Mouse (Mus musculus) liver, embryonic 11.5 days (tissue): ENCODE results near the gene Slc35e3. TPM values are rescaled to one million over a fixed set of nuclear protein-coding genes. Genes with fewer than 3 reads are reported as not detected.

Experiments
- ATAC-seq: fragments of 200-750 bp; cut with Nextera tagmentation; replicated peaks from 2 replicates; pipeline ENCODE4 v1.8.0; 2017; ENCODE audit warnings: moderate number of reproducible peaks, mild to moderate bottlenecking, moderate TSS enrichment, moderate library complexity; ENCODE audit not compliant: low FRiP score
- DNase-seq: peaks from one replicate; pipeline ENCODE4 v3.0.0-alpha.2; 2017; ENCODE audit warnings: low spot score
- H3K27ac ChIP-seq: fragments of 300-500 bp; sonication (generic); 2 replicates; pipeline ENCODE4 v1.5.1; 2014; ENCODE audit warnings: mild to moderate bottlenecking, low read depth, low read length, control low read depth
- H3K27me3 ChIP-seq: fragments of 300-500 bp; sonication (generic); replicated peaks from 2 replicates; pipeline ENCODE4 v1.6.1; 2014; ENCODE audit warnings: low read length, mixed read lengths; ENCODE audit not compliant: control insufficient read depth, insufficient read depth
- H3K36me3 ChIP-seq: fragments of 300-500 bp; sonication (generic); 2 replicates; pipeline ENCODE4 v1.6.1; 2014; ENCODE audit warnings: mild to moderate bottlenecking, low read length, moderate library complexity, mixed read lengths; ENCODE audit not compliant: control insufficient read depth, insufficient read depth
- H3K4me1 ChIP-seq: fragments of 300-500 bp; sonication (generic); replicated peaks from 2 replicates; pipeline ENCODE4 v1.6.1; 2014; ENCODE audit warnings: low read length, mixed read lengths; ENCODE audit not compliant: control insufficient read depth, insufficient read depth
- H3K4me2 ChIP-seq: fragments of 300-500 bp; sonication (generic); 2 replicates; pipeline ENCODE4 v1.6.1; 2014; ENCODE audit warnings: mild to moderate bottlenecking, control low read depth, moderate library complexity
- H3K4me3 ChIP-seq: fragments of 300-500 bp; sonication (generic); 2 replicates; pipeline ENCODE4 v1.5.1; 2014; ENCODE audit warnings: low read depth, low read length, control low read depth
- H3K9ac ChIP-seq: fragments of 300-500 bp; sonication (generic); 2 replicates; pipeline ENCODE4 v1.6.1; 2014; ENCODE audit warnings: low read depth, low read length, control low read depth
- H3K9me3 ChIP-seq: fragments of 300-500 bp; sonication (generic); 2 replicates; pipeline ENCODE4 v1.6.1; 2016; ENCODE audit warnings: low read length, inconsistent platforms, mixed read lengths; ENCODE audit not compliant: control insufficient read depth
- WGBS: fragments of 180-500 bp; shearing (Covaris S2); extraction: QIAGEN DNeasy Blood & Tissue Kit; methylation state at CpG from one replicate; pipeline ENCODE4 v1.1.7; 2014; 5-methylcytosine and 5-hydroxymethylcytosine counted together
- polyA plus RNA-seq: library from polyadenylated mRNA; unstranded; fragments of >200 nt; fragmentation: Nextera tagmentation; extraction: Ambion mirVana; gene quantifications from 2 replicates; pipeline ENCODE4 v1.2.1, GENCODE M21; 2014

Gene Slc35e3
- polyA plus RNA-seq, 1 experiment from 2014 or later, result 7.2 TPM

DNA sequence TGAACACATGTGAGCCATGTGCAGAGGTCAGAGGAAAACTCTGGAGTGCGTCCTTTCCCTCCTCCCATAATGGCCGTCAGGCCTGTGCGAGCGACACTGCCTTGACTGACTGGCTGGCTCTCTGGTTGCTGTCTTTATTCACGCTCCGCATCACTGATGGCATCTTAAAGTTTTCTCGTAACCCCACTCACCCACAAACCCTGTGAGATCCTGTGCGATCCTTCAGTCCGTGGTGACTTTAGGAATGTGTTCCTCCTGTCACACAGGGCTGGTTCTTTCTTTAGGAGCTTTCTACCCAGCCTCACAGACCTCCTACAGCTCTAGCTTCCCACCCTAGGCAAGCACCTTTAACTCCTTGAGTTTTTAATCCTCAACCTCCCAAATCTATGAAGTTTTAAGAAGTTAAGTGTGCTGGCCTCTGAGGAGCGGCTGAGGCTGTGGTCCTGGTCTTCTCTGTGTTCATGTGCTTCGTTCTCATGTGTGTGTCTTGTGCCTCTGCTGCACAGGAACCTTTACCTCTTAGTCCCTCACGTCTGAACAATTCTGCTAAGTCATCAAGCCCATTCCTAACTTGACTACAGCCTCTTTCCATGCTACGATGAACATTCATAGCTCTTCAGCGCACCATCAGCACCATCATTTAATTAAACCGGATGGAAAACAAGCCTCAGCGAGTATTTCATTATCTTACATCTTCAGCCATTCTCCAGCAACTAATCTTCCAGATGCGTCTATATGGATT lies 26.4 kb upstream of the Slc35e3 start:
- no peak overlapping the region for H3K27ac ChIP-seq
- no peak for ATAC-seq
- peaks cover 60% of the 10 kb centered on the region for H3K36me3 ChIP-seq
- no peak for DNase-seq
- no peaks in the 10 kb centered on the region for H3K9me3 ChIP-seq
- no peak overlapping the region for H3K4me2 ChIP-seq
- H3K27me3 ChIP-seq, result no peaks in the 10 kb centered on the region
- H3K9ac ChIP-seq, result no peak overlapping the region
- 93% methylated on average over 17 of the region's 17 CpGs for WGBS
- H3K4me3 ChIP-seq, result no peak overlapping the region
- no peaks in the 10 kb centered on the region for H3K4me1 ChIP-seq

DNA sequence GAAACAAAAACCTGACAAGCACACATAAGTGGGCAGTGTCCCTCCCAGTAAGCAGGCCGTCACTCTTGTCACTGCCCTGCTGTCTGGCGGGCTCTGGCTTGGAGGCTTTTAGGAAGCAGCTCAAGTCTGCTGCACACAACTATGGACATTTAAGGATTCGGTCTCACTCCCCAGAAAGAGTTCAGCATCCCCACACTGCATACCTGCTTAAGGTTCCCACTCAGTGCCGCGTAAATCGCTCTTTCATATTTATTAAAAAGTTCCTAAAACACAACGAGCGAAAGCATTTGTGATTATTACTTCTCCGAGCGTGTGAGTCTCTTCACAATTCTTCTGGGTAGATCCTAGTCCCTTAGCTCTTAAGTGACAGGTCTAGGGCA lies 25.0 kb upstream of the Slc35e3 start:
- no peak for DNase-seq
- no peak for ATAC-seq
- H3K4me1 ChIP-seq, result no peaks in the 10 kb centered on the region
- 95% methylated on average over 10 of the region's 10 CpGs for WGBS
- H3K9me3 ChIP-seq, result no peaks in the 10 kb centered on the region
- no peaks in the 10 kb centered on the region for H3K27me3 ChIP-seq
- no peak overlapping the region for H3K4me2 ChIP-seq
- H3K27ac ChIP-seq, result no peak overlapping the region
- H3K4me3 ChIP-seq, result no peak overlapping the region
- H3K36me3 ChIP-seq, result peaks cover 54% of the 10 kb centered on the region
- no peak overlapping the region for H3K9ac ChIP-seq

DNA sequence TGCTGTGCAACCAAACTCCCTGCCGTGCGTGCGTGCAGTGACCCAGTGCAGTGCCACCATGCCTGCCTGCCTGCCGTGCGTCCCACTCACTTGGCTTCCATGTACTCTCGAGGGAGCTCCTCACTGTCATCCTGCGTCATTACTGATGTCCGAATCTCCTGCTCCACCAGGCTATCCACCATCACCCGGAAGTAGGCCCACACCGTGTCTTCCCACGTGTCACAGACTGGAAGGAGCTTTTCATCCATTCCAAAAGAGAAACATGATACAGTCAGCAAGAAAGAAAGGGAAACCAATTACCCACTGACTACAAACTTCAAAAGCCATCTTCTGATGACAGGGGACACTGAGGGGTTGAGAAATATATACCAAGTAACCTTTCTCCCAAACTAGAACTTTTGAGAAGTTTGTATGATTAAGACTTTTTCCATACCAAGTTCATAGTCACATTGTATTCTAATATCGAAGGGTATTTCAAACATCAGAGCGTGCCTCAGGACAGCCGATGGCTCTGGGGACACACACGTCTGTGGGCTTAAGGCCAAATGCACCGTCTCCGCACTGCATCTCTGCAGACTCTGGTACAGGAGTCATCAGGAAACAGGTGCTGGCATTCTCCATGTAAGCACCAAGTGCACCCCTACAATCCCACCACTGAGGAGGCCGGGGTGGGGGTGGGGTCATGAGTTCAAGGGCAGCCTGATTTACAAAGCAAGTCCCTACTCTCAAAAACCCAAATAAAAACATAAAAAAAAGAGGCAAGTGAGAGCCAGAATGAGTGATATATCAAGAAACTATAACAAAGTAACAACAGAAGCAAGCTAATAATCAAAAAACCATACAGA lies 24.3 kb upstream of the Slc35e3 start:
- no peak for DNase-seq
- Histone ChIP-seq H3K9ac (no peak overlapping the region), H3K27ac (no peak overlapping the region), H3K36me3 (peaks cover 55% of the 10 kb centered on the region), H3K4me2 (no peak overlapping the region), H3K9me3 (no peaks in the 10 kb centered on the region), H3K27me3 (no peaks in the 10 kb centered on the region), H3K4me3 (no peak overlapping the region), H3K4me1 (no peaks in the 10 kb centered on the region)
- WGBS, result 93% methylated on average over 18 of the region's 18 CpGs
- no peak for ATAC-seq

DNA sequence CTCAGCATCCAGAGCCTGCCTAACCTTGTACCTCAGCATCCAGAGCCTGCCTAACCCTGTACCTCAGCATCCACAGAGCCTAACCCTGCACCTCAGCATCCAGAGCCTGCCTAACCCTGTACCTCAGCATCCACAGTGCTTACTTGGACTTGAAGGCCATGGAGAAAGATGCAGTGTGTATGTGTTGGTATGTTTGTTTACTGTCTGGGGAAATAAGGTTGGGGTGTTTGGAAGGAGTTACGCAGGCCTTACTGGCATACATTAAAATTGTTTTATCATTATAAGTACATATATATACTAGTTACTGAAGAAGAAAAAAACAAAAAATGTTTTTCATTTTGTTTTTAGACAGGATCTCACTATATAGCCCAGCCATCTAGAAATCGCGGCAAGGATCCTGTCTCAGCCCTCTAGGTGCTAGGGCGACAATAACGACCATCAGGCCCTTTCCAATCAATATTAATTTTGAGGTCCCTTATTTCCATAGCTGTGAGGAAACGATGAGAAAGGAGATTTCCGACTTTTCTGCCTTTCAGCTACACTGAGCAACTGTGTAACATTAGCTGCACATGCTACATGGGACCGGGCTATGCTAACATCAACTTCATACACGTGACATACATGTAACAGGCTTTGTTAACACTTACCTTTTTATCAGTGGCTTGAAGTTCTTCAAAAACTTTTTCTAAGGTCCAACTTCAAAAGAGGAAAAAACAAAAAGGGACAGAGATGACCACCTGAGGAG lies 23.5 kb upstream of the Slc35e3 start:
- Histone ChIP-seq H3K27ac (no peak overlapping the region), H3K4me1 (no peaks in the 10 kb centered on the region), H3K9me3 (no peaks in the 10 kb centered on the region), H3K9ac (no peak overlapping the region), H3K36me3 (peaks cover 50% of the 10 kb centered on the region), H3K4me2 (no peak overlapping the region), H3K4me3 (no peak overlapping the region), H3K27me3 (no peaks in the 10 kb centered on the region)
- ATAC-seq (no peak), DNase-seq (no peak)
- 93% methylated on average over 9 of the region's 9 CpGs for WGBS

DNA sequence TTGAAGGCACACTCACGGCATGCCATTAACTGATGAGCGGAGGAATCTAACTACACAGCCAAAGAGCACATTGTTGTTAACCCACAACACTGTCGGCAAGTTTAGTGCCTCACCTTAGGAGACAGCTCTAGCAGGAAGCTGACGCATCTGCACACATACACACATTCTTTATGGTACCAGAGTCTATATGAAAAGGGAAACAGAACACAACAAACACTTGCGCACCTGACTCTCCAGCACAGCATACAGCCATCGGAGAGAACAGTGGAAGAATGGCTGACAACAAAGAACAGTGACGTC lies 21.9 kb upstream of the Slc35e3 start:
- Histone ChIP-seq H3K27me3 (no peaks in the 10 kb centered on the region), H3K36me3 (peaks cover 44% of the 10 kb centered on the region), H3K4me3 (no peak overlapping the region), H3K27ac (no peak overlapping the region), H3K4me1 (no peaks in the 10 kb centered on the region), H3K9ac (no peak overlapping the region), H3K9me3 (no peaks in the 10 kb centered on the region), H3K4me2 (no peak overlapping the region)
- no peak for ATAC-seq
- DNase-seq, result no peak
- WGBS, result 90% methylated on average over 7 of the region's 7 CpGs

DNA sequence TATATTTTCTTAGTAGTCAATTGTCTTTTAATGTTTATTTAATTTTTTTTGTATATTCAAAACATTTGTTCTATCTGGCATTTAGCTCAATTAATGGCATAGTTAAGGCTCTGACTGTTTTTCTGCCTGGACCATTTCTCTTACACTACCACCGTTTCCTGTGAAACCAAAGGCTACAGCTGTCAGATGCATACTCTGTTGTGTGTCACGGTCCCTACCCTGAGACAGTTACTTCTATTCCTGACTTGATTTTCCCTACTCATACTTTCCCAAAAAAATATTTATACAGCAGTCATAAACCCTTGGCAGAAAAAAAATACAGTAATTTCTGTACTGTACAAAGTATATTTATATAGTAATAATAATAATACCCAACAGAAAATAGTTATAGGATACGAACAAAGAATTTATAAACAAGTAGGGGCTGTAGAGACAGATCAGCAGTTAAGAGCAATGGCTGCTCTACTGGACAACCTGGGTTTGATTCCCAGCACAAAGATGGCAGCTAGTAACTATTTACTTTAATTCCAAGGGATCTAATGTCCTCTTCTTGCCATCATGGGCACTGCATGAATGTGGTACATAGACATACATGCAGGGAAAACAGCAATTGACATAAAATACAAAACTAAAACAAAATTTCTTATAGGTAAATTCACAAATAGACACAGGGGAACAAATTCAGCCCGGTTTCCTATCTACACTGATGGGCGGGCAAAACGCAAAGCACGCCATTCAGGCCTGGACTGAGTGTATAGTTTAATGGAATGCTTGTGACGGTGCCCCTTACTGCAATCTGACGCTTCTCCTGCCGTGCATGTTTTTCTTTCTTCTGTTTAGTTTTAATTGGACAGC lies 21.3 kb upstream of the Slc35e3 start:
- DNase-seq, result no peak
- peaks cover 40% of the 10 kb centered on the region for H3K36me3 ChIP-seq
- ATAC-seq, result no peak

DNA sequence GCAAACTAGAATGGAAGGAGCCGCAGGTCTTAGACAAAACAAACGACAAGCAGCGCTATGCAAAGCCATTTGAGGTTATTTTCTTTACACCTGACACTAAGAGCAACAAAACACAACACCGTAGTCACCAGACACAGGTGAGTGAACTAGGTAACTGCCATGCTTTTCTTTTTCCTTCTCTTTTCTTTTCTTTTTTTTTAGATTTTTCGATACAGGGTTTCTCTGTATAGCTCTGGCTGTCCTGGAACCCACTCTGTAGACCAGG lies 20.7 kb upstream of the Slc35e3 start:
- ATAC-seq (no peak), DNase-seq (no peak)
- 95% methylated on average over 5 of the region's 5 CpGs for WGBS
- H3K4me2 ChIP-seq, result no peak overlapping the region
- H3K27me3 ChIP-seq, result no peaks in the 10 kb centered on the region
- no peaks in the 10 kb centered on the region for H3K4me1 ChIP-seq
- H3K36me3 ChIP-seq, result peaks cover 41% of the 10 kb centered on the region
- no peak overlapping the region for H3K4me3 ChIP-seq
- H3K9ac ChIP-seq, result no peak overlapping the region
- H3K27ac ChIP-seq, result no peak overlapping the region
- H3K9me3 ChIP-seq, result no peaks in the 10 kb centered on the region

More for the DNA sequence above, 21.3 kb upstream of the Slc35e3 start:
- H3K9me3 ChIP-seq, result no peaks in the 10 kb centered on the region
- no peaks in the 10 kb centered on the region for H3K4me1 ChIP-seq
- no peak overlapping the region for H3K4me2 ChIP-seq
- no peak overlapping the region for H3K27ac ChIP-seq
- no peaks in the 10 kb centered on the region for H3K27me3 ChIP-seq
- no peak overlapping the region for H3K4me3 ChIP-seq
- WGBS, result 89% methylated on average over 10 of the region's 10 CpGs
- H3K9ac ChIP-seq, result no peak overlapping the region

DNA sequence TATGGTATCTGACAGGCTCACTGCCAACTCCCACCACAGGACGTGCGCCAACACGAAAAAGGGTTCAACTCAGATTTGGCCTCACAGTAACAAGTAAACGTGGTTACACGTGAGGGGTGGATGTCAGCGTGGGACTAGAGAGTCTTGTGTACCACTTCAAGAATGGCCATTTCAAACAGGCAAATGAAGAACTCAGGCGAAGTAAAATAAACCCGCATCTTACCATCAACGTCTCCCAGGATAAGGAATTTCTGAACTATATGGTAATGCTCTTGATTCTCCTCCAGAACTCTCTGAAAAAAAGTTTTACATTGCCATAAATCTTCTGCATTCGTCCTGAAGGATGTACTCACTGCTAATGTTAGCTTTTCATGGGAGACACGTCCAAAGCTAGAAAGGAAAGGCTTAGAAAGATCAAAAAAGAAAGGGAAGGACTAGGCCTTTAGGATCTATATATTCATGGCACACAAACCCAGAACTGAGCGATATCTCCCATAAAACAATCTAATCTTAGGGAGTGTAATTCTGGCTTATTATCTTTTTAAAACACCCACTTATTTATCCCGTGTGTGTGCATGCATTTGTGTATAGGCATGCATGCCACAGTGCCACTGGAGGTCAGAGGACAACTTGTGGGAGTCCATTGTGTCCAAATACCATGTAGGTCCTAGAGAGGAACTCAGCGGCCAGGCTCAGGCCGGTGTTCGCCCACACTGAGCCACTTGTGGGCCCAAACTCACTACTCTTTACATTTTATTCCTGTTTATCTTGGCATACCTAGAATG lies 20.1 kb upstream of the Slc35e3 start:
- WGBS, result 94% methylated on average over 16 of the region's 16 CpGs
- Histone ChIP-seq H3K4me1 (no peaks in the 10 kb centered on the region), H3K9me3 (no peaks in the 10 kb centered on the region), H3K9ac (no peak overlapping the region), H3K36me3 (peaks cover 43% of the 10 kb centered on the region), H3K4me2 (no peak overlapping the region), H3K4me3 (no peak overlapping the region), H3K27me3 (no peaks in the 10 kb centered on the region), H3K27ac (no peak overlapping the region)
- no peak for DNase-seq
- no peak for ATAC-seq
